Mouse (Mus musculus) stomach, embryonic 15.5 days (tissue): Measurements from ENCODE around the gene Me1. TPM values are rescaled to one million over a fixed set of nuclear protein-coding genes. Genes with fewer than 3 reads are reported as not detected.

ENCODE experiments used
- ATAC-seq: fragments of 200-750 bp; cut with Nextera tagmentation; 2 replicates; pipeline ENCODE4 v1.8.0; 2017; ENCODE audit warnings: low read depth, moderate number of reproducible peaks, moderate TSS enrichment; ENCODE audit not compliant: insufficient read depth, low FRiP score
- H3K27ac ChIP-seq: fragments of 300-500 bp; sonication (generic); 2 replicates; pipeline ENCODE4 v1.5.1; 2015; ENCODE audit warnings: mild to moderate bottlenecking, inconsistent platforms
- H3K27me3 ChIP-seq: fragments of 300-500 bp; sonication (generic); replicated peaks from 2 replicates; pipeline ENCODE4 v1.6.1; 2015; ENCODE audit warnings: inconsistent platforms
- H3K36me3 ChIP-seq: fragments of 300-500 bp; sonication (generic); 2 replicates; pipeline ENCODE4 v1.6.1; 2015; ENCODE audit warnings: inconsistent platforms
- H3K4me1 ChIP-seq: fragments of 300-500 bp; sonication (generic); 2 replicates; pipeline ENCODE4 v1.6.1; 2015; ENCODE audit warnings: inconsistent platforms
- H3K4me2 ChIP-seq: fragments of 300-500 bp; sonication (generic); 2 replicates; pipeline ENCODE4 v1.6.1; 2015; ENCODE audit warnings: mild to moderate bottlenecking, inconsistent platforms
- H3K4me3 ChIP-seq: fragments of 300-500 bp; sonication (generic); replicated peaks from 2 replicates; pipeline ENCODE4 v1.5.1; 2015; ENCODE audit warnings: inconsistent platforms
- H3K9ac ChIP-seq: fragments of 300-500 bp; sonication (generic); 2 replicates; pipeline ENCODE4 v1.6.1; 2015; ENCODE audit warnings: inconsistent platforms
- H3K9me3 ChIP-seq: fragments of 300-500 bp; sonication (generic); 2 replicates; pipeline ENCODE4 v1.6.1; 2016; ENCODE audit warnings: inconsistent platforms
- WGBS: fragments of 180-500 bp; shearing (Covaris S2); methylation state at CpG from one replicate; pipeline ENCODE4 v1.1.7; 2015; 5-methylcytosine and 5-hydroxymethylcytosine counted together
- polyA plus RNA-seq: library from polyadenylated mRNA; unstranded; fragments of >200 nt; fragmentation: Nextera tagmentation; extraction: Ambion mirVana; gene quantifications from 2 replicates; pipeline ENCODE4 v1.2.1, GENCODE M21; 2015

Me1 gene
- polyA plus RNA-seq: 19.3 and 22.5 TPM in 2 replicates

DNA sequence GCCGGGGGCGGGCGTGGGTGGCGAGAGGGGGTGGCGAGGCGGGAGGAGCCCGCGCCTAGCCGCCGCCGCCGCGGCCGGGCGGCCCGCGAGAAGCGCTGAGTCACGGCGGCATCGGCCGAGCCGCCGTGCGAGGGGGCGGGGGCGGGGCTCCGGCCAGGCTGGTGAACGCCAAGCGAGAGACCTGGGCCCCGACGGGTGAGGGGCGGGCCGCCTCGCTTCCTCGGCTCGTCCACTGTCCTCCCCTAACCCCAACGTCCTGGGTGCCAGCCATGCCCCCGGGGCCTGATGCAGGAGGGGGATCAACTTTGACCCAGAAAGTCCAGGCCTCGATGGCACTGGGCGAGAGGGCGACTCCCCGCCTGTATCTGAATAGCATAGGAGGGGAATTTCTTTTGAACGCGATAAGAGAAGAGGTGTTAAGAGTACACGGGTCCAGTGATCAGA is at the start of gene Me1:
Gene Me1, minus strand, starts transcription at position 136 of the 444 bp plus-strand sequence.
- peak; percentile 67 for ATAC-seq
- Histone ChIP-seq H3K4me3 (peak within 1 kb of the TSS; percentile 63), H3K9me3 (no peaks in the 10 kb centered on the region), H3K4me2 (peak within 1 kb of the TSS; percentile 93), H3K27me3 (no peaks in the 10 kb centered on the region), H3K9ac (peak within 1 kb of the TSS; percentile 53), H3K36me3 (no peaks in the 10 kb centered on the region), H3K4me1 (peaks cover 5% of the 10 kb centered on the region), H3K27ac (no peak within 1 kb of the TSS)
- WGBS: 1% methylated on average over 41 of the region's 46 CpGs

- no peaks in the 10 kb centered on the region for H3K36me3 ChIP-seq
- WGBS: 29% methylated on average over 5 of the region's 5 CpGs
- H3K9me3 ChIP-seq: no peaks in the 10 kb centered on the region
- peak overlapping the region; percentile 56 for H3K4me2 ChIP-seq
- H3K4me1 ChIP-seq: 0 out of 2 replicates have a peak, but pooled peaks cover 7% of the 10 kb centered on the region
- H3K4me3 ChIP-seq: peak overlapping the region; percentile 36
- ATAC-seq: no peak
- H3K27me3 ChIP-seq: no peaks in the 10 kb centered on the region
- no peak overlapping the region for H3K27ac ChIP-seq
- H3K9ac ChIP-seq: no peak overlapping the region
Observed at GRCm38 (mm10) chr9:86744041-86744440, 48.3 kb upstream of the Me1 start.

GRCm38 (mm10) chr9:86742959-86743911 is 47.5 kb upstream of the Me1 start, which contains the start of gene Prss35:
TSS of gene Prss35 (plus strand) at chr9:86743649.
- WGBS: 4% methylated on average over 19 of the region's 19 CpGs
- Histone ChIP-seq H3K9ac (peak within 1 kb of the TSS; percentile 9; the same call in 1 of the 2 replicates), H3K27ac (no peak within 1 kb of the TSS), H3K27me3 (no peaks in the 10 kb centered on the region), H3K4me1 (0 out of 2 replicates have a peak, but pooled peaks cover 7% of the 10 kb centered on the region), H3K9me3 (no peaks in the 10 kb centered on the region), H3K4me3 (peak within 1 kb of the TSS; percentile 36), H3K4me2 (peak within 1 kb of the TSS; percentile 56), H3K36me3 (no peaks in the 10 kb centered on the region)
- ATAC-seq: peak; percentile 64

DNA sequence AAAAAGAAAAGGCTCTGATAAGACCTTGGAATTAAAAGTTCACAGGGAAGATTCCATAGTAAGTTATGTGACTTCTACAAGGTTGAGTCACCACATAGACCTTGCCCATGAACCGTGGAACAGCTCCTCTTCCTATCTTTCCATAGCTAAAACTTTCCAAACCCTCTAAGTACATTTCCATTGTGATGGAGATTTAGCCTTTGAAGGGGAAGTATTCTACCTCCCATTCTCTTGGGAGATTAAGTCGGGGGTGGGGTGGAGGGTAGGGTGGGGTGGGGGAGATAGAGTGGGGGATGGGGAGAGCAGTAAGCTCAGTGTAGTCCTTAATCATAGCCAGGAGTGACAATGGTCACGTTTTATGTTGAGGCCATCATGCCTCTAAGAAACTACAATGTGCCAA is 44.2 kb upstream of the Me1 start:
- no peak overlapping the region for H3K9ac ChIP-seq
- H3K4me2 ChIP-seq: no peak overlapping the region
- ATAC-seq: no peak
- H3K4me1 ChIP-seq: peaks cover 9% of the 10 kb centered on the region; the same call in 1 of the 2 replicates
- no peaks in the 10 kb centered on the region for H3K9me3 ChIP-seq
- H3K27ac ChIP-seq: no peak overlapping the region
- no peak overlapping the region for H3K4me3 ChIP-seq
- no peaks in the 10 kb centered on the region for H3K27me3 ChIP-seq
- WGBS: 40% methylated on average over 3 of the region's 3 CpGs
- no peaks in the 10 kb centered on the region for H3K36me3 ChIP-seq

GRCm38 (mm10) chr9:86738801-86739200 is 43.0 kb upstream of the Me1 start:
- Histone ChIP-seq H3K36me3 (no peaks in the 10 kb centered on the region), H3K4me3 (no peak overlapping the region), H3K4me1 (peaks cover 10% of the 10 kb centered on the region; the same call in 1 of the 2 replicates), H3K27ac (no peak overlapping the region), H3K9me3 (no peaks in the 10 kb centered on the region), H3K9ac (no peak overlapping the region), H3K27me3 (no peaks in the 10 kb centered on the region), H3K4me2 (no peak overlapping the region)
- 94% methylated on average over 8 of the region's 8 CpGs for WGBS
- no peak for ATAC-seq

DNA sequence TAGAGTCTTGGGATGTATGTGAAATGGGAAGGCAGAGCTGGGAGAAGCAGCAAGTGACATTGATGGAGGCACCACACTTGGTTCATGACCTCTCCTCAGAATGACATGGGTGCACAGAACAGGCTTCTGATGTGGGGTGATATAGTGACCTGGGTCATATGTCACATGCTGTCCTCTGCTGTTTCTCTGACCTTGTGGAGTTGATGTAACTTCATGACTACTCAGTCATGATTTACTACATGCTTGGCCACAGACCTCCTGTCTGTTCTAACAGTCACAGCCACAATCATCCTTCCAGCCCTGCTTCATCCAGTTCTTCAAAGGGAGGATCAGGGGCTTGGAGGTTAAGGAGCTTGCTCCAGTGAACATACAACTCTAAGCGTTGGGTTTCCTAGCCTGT is 42.3 kb upstream of the Me1 start:
- H3K4me1 ChIP-seq: peaks cover 3% of the 10 kb centered on the region; the same call in 1 of the 2 replicates
- no peak for ATAC-seq

DNA sequence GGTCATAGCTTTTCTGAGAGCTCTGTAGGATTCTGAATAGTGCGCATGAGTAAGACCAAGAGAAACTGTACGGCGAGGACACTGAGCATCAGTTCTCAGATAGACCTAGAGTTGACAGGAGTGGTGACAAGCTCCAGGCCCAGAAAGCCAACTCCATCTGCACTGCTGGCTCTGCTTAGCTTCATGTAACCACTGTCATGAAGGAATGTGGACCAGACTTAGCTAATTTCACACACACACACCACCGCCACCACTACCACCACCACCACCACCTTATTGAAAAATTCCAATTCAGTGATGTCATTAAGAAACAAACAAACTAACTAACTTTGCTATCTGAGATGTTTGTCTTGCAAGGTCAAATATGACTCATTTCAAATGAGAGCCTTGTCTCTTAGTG is 41.2 kb upstream of the Me1 start:
- WGBS: 73% methylated on average over 4 of the region's 4 CpGs
- no peaks in the 10 kb centered on the region for H3K9me3 ChIP-seq
- no peak; the same call in 1 of the 2 replicates for ATAC-seq
- H3K27ac ChIP-seq: no peak overlapping the region
- no peak overlapping the region for H3K4me2 ChIP-seq
- no peak overlapping the region for H3K9ac ChIP-seq
- H3K4me3 ChIP-seq: no peak overlapping the region
- H3K4me1 ChIP-seq: peaks cover 2% of the 10 kb centered on the region; the same call in 1 of the 2 replicates
- no peaks in the 10 kb centered on the region for H3K27me3 ChIP-seq
- H3K36me3 ChIP-seq: no peaks in the 10 kb centered on the region

More for the DNA sequence above, 42.3 kb upstream of the Me1 start:
- Histone ChIP-seq H3K9me3 (no peaks in the 10 kb centered on the region), H3K27ac (no peak overlapping the region), H3K9ac (no peak overlapping the region), H3K4me2 (no peak overlapping the region), H3K27me3 (no peaks in the 10 kb centered on the region), H3K36me3 (no peaks in the 10 kb centered on the region), H3K4me3 (no peak overlapping the region)
- 82% methylated on average over 1 of the region's 1 CpGs for WGBS

GRCm38 (mm10) chr9:86734795-86735194 is 39.0 kb upstream of the Me1 start:
- H3K4me2 ChIP-seq: no peak overlapping the region
- no peaks in the 10 kb centered on the region for H3K27me3 ChIP-seq
- H3K27ac ChIP-seq: no peak overlapping the region
- no peaks in the 10 kb centered on the region for H3K36me3 ChIP-seq
- no peak overlapping the region for H3K4me3 ChIP-seq
- no peaks in the 10 kb centered on the region for H3K9me3 ChIP-seq
- WGBS: 51% methylated on average over 9 of the region's 9 CpGs
- ATAC-seq: no peak
- H3K9ac ChIP-seq: no peak overlapping the region
- peaks cover 2% of the 10 kb centered on the region; the same call in 1 of the 2 replicates for H3K4me1 ChIP-seq

GRCm38 (mm10) chr9:86734357-86734756 is 38.6 kb upstream of the Me1 start:
- H3K4me2 ChIP-seq: no peak overlapping the region
- H3K9ac ChIP-seq: no peak overlapping the region
- H3K27ac ChIP-seq: no peak overlapping the region
- no peak overlapping the region for H3K4me3 ChIP-seq
- peaks cover 2% of the 10 kb centered on the region; the same call in 1 of the 2 replicates for H3K4me1 ChIP-seq
- no peaks in the 10 kb centered on the region for H3K36me3 ChIP-seq
- H3K27me3 ChIP-seq: no peaks in the 10 kb centered on the region
- ATAC-seq: no peak
- no peaks in the 10 kb centered on the region for H3K9me3 ChIP-seq

DNA sequence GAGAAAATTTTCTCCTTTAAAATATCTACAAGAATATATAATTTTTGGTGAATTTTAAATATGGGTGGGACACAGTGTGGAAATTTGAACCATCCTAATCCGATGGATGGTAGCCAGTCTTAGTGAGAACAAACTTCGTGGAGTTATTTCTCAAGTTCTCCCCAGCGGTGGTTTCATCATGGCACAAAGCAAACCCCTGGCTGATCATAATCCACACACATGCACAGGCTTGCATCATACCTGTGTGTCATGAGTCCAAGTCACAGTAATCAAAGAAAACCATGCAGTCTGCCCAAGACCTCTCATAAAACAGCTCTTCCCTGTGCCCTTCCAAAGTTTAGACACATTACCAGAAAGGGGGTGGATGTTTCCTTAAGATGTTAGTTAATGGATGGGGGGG is 34.1 kb upstream of the Me1 start:
- H3K36me3 ChIP-seq: no peaks in the 10 kb centered on the region
- H3K9ac ChIP-seq: no peak overlapping the region
- 83% methylated on average over 3 of the region's 3 CpGs for WGBS
- H3K4me3 ChIP-seq: no peak overlapping the region
- ATAC-seq: no peak
- no peak overlapping the region for H3K4me2 ChIP-seq
- no peaks in the 10 kb centered on the region for H3K9me3 ChIP-seq
- no peak overlapping the region for H3K27ac ChIP-seq
- H3K27me3 ChIP-seq: no peaks in the 10 kb centered on the region
- no peaks in the 10 kb centered on the region for H3K4me1 ChIP-seq

GRCm38 (mm10) chr9:86729084-86729483 is 33.3 kb upstream of the Me1 start:
- no peak for ATAC-seq
- no peak overlapping the region for H3K27ac ChIP-seq
- no peak overlapping the region for H3K4me2 ChIP-seq
- WGBS: 34% methylated on average over 1 of the region's 1 CpGs
- H3K9ac ChIP-seq: no peak overlapping the region
- no peaks in the 10 kb centered on the region for H3K27me3 ChIP-seq
- no peaks in the 10 kb centered on the region for H3K36me3 ChIP-seq
- no peaks in the 10 kb centered on the region for H3K4me1 ChIP-seq
- no peaks in the 10 kb centered on the region for H3K9me3 ChIP-seq
- H3K4me3 ChIP-seq: no peak overlapping the region

- no peaks in the 10 kb centered on the region for H3K9me3 ChIP-seq
- no peak overlapping the region for H3K4me3 ChIP-seq
- H3K4me2 ChIP-seq: no peak overlapping the region
- H3K4me1 ChIP-seq: no peaks in the 10 kb centered on the region
- H3K9ac ChIP-seq: no peak overlapping the region
- H3K36me3 ChIP-seq: no peaks in the 10 kb centered on the region
- H3K27ac ChIP-seq: no peak overlapping the region
- 69% methylated on average over 10 of the region's 10 CpGs for WGBS
- peak; percentile 66 for ATAC-seq
- no peaks in the 10 kb centered on the region for H3K27me3 ChIP-seq
Observed at GRCm38 (mm10) chr9:86728214-86728814, 32.6 kb upstream of the Me1 start.
